Mouse (Mus musculus): ENCODE data around the gene Sphkap. TPM values are rescaled to one million over a fixed set of nuclear protein-coding genes. Genes with fewer than 3 reads are reported as not detected.
A peak's percentile ranks its signal among the peaks of the same experiment; 100 is the strongest.

Sphkap gene
- total RNA-seq, 2 experiments from 2014 or later: 0.47 to 1.0 TPM

GRCm38 (mm10) chr1:83297137-83298076, 110.6 kb downstream of the Sphkap start:
- no peak for DNase-seq

GRCm38 (mm10) chr1:83285866-83286265, 122.1 kb downstream of the Sphkap start:
- DNase-seq: no peak

- peak; percentile 20 to 33 for DNase-seq
Observed at GRCm38 (mm10) chr1:83277044-83277443, 131.0 kb downstream of the Sphkap start.

- DNase-seq: peak in 1 of 2 experiments; percentile 2
Observed at GRCm38 (mm10) chr1:83276637-83277036, 131.4 kb downstream of the Sphkap start.

- no peak for DNase-seq
Observed at GRCm38 (mm10) chr1:83251746-83252145, 156.3 kb downstream of the Sphkap start.

- no peak for DNase-seq
Observed at GRCm38 (mm10) chr1:83248235-83248746, 159.7 kb downstream of the Sphkap start.

GRCm38 (mm10) chr1:83227946-83228345, 180.1 kb downstream of the Sphkap start:
- DNase-seq: no peak

- DNase-seq: no peak
Observed at GRCm38 (mm10) chr1:83224423-83224960, 183.5 kb downstream of the Sphkap start.

GRCm38 (mm10) chr1:83223072-83223471, 184.9 kb downstream of the Sphkap start:
- peak in 1 of 2 experiments; percentile 8 for DNase-seq

- DNase-seq: peak; percentile 1 to 9
Observed at GRCm38 (mm10) chr1:83218260-83218659, 189.7 kb downstream of the Sphkap start.

- no peak for DNase-seq
Observed at GRCm38 (mm10) chr1:83209981-83210380, 198.0 kb downstream of the Sphkap start.

Other genes starting within 250 kb of the Sphkap start
- gene Daw1, start 248.4 kb downstream of the Sphkap start, total RNA-seq (2021): not detected

Measured in heart, adult 18-20 months (tissue).